Mouse (Mus musculus) heart, postnatal 0 days (tissue): ENCODE data around the gene Gjc2. TPM values are rescaled to one million over a fixed set of nuclear protein-coding genes. Genes with fewer than 3 reads are reported as not detected.

ENCODE experiments used
- ATAC-seq: fragments of 200-750 bp; cut with Nextera tagmentation; 2 replicates; pipeline ENCODE4 v1.8.0; 2017; ENCODE audit warnings: low read depth, moderate number of reproducible peaks, moderate library complexity; ENCODE audit not compliant: insufficient read depth
- DNase-seq: peaks from one replicate; pipeline ENCODE4 v3.0.0-alpha.2; 2016; ENCODE audit warnings: low spot score
- H3K27ac ChIP-seq: fragments of 300-500 bp; sonication (generic); 2 replicates; pipeline ENCODE4 v1.5.1; 2014; ENCODE audit warnings: low read depth, mild to moderate bottlenecking
- H3K27me3 ChIP-seq: fragments of 300-500 bp; sonication (generic); 2 replicates; pipeline ENCODE4 v1.6.1; 2014; ENCODE audit warnings: low read length, mixed read lengths; ENCODE audit not compliant: control insufficient read depth, insufficient read depth
- H3K36me3 ChIP-seq: fragments of 300-500 bp; sonication (generic); replicated peaks from 2 replicates; pipeline ENCODE4 v1.6.1; 2014; ENCODE audit warnings: low read length, mixed read lengths; ENCODE audit not compliant: control insufficient read depth, insufficient read depth
- H3K4me1 ChIP-seq: fragments of 300-500 bp; sonication (generic); 2 replicates; pipeline ENCODE4 v1.6.1; 2014; ENCODE audit warnings: antibody characterized with exemption; ENCODE audit not compliant: control insufficient read depth, insufficient read depth
- H3K4me2 ChIP-seq: fragments of 300-500 bp; sonication (generic); 2 replicates; pipeline ENCODE4 v1.6.1; 2014; ENCODE audit warnings: low read depth, mild to moderate bottlenecking, low read length, moderate library complexity
- H3K4me3 ChIP-seq: fragments of 300-500 bp; sonication (generic); 2 replicates; pipeline ENCODE4 v1.5.1; 2014; ENCODE audit warnings: low read depth, low read length
- H3K9ac ChIP-seq: fragments of 300-500 bp; sonication (generic); replicated peaks from 2 replicates; pipeline ENCODE4 v1.6.1; 2014; ENCODE audit warnings: low read depth, low read length, mixed read lengths
- H3K9me3 ChIP-seq: fragments of 300-500 bp; sonication (generic); replicated peaks from 2 replicates; pipeline ENCODE4 v1.6.1; 2016; ENCODE audit warnings: low read length; ENCODE audit not compliant: control insufficient read depth
- CTCF ChIP-seq: IDR thresholded peaks from 2 replicates; pipeline ENCODE4 v1.5.1; 2016; ENCODE audit warnings: antibody characterized with exemption, control low read depth, low read depth
- EP300 ChIP-seq: IDR thresholded peaks from 2 replicates; pipeline ENCODE4 v1.6.1; 2016; ENCODE audit warnings: antibody characterized with exemption, low read depth
- WGBS: fragments of 180-500 bp; shearing (Covaris S2); extraction: QIAGEN DNeasy Blood & Tissue Kit; methylation state at CpG from one replicate; pipeline ENCODE4 v1.1.7; 2014; 5-methylcytosine and 5-hydroxymethylcytosine counted together
- polyA plus RNA-seq: library from polyadenylated mRNA; unstranded; fragments of >200 nt; fragmentation: Nextera tagmentation; extraction: Ambion mirVana; gene quantifications from 2 replicates; pipeline ENCODE4 v1.2.1, GENCODE M21; 2015
- total RNA-seq: library from RNA; depleted of rRNA; stranded (reverse); fragments of >200 nt; gene quantifications from 2 replicates; pipeline ENCODE4 v1.2.3, GENCODE M21; 2014; ENCODE audit warnings: low replicate concordance

Gene Gjc2
- total and polyA plus RNA-seq, 2 experiments from 2014 or later: 0.08 to 0.63 TPM

GRCm38 (mm10) chr11:59185490-59185889 is 2.5 kb upstream of the Gjc2 start:
- H3K4me2 ChIP-seq: no peak overlapping the region
- no peak for TF ChIP-seq EP300
- TF ChIP-seq CTCF: no peak
- 83% methylated on average over 5 of the region's 5 CpGs for WGBS
- no peaks in the 10 kb centered on the region for H3K27me3 ChIP-seq
- peaks cover 20% of the 10 kb centered on the region for H3K36me3 ChIP-seq
- ATAC-seq: no peak
- no peak overlapping the region for H3K4me3 ChIP-seq
- no peak overlapping the region for H3K27ac ChIP-seq
- H3K9me3 ChIP-seq: no peaks in the 10 kb centered on the region
- peaks cover 18% of the 10 kb centered on the region for H3K4me1 ChIP-seq
- DNase-seq: no peak
- H3K9ac ChIP-seq: no peak overlapping the region

- peak; percentile 78 for ATAC-seq
- TF ChIP-seq EP300 (peak; percentile 54; the same call in 1 of the 2 replicates), CTCF (peak; percentile 85)
- no peak overlapping the region for H3K9ac ChIP-seq
- H3K4me3 ChIP-seq: no peak overlapping the region
- DNase-seq: peak; percentile 88
- WGBS: 8% methylated on average over 3 of the region's 3 CpGs
- peaks cover 19% of the 10 kb centered on the region for H3K4me1 ChIP-seq
- peaks cover 20% of the 10 kb centered on the region for H3K36me3 ChIP-seq
- peak overlapping the region; percentile 84 for H3K27ac ChIP-seq
- peak overlapping the region; percentile 38; the same call in 1 of the 2 replicates for H3K4me2 ChIP-seq
- no peaks in the 10 kb centered on the region for H3K9me3 ChIP-seq
- no peaks in the 10 kb centered on the region for H3K27me3 ChIP-seq
Measured at GRCm38 (mm10) chr11:59183821-59184220, 808 bp upstream of the Gjc2 start.

GRCm38 (mm10) chr11:59176921-59177320 is 6.1 kb downstream of the Gjc2 start:
- no peak overlapping the region for H3K9ac ChIP-seq
- H3K9me3 ChIP-seq: no peaks in the 10 kb centered on the region
- peaks cover 13% of the 10 kb centered on the region; the same call in 1 of the 2 replicates for H3K4me1 ChIP-seq
- H3K36me3 ChIP-seq: no peaks in the 10 kb centered on the region
- TF ChIP-seq CTCF: no peak
- TF ChIP-seq EP300: no peak
- peaks cover 46% of the 10 kb centered on the region for H3K27me3 ChIP-seq
- ATAC-seq: 0 out of 2 replicates have a peak, but pooled peaks have one; percentile 16
- no peak overlapping the region for H3K27ac ChIP-seq
- peak overlapping the region; percentile 54 for H3K4me2 ChIP-seq
- WGBS: 7% methylated on average over 33 of the region's 34 CpGs
- peak overlapping the region; percentile 34 for H3K4me3 ChIP-seq
- peak; percentile 1 for DNase-seq

DNA sequence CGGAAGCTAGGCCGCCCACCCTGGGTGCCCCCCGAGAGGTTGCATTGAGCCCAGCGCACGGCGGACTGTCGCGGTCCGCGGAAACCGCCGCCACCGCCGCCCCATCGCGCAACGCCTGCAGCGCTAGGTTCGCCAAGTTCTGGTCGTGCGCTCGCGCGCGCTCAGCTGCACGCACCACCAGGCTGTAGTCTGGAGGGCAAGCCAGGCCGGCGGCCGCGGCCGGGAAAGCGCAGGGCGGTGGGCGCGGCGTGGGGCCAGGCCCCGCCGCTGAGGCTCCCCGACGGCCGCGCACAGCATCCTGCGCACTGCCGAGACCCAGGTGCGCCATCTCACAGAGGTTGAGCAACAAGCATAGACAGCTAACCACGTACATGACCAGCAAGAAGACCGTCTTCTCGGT is 6.5 kb downstream of the Gjc2 start:
- ATAC-seq: no peak
- no peak overlapping the region for H3K27ac ChIP-seq
- H3K4me2 ChIP-seq: peak overlapping the region; percentile 54
- no peaks in the 10 kb centered on the region for H3K36me3 ChIP-seq
- H3K9ac ChIP-seq: no peak overlapping the region
- peak overlapping the region; percentile 34 for H3K4me3 ChIP-seq
- peaks cover 49% of the 10 kb centered on the region for H3K27me3 ChIP-seq
- no peak for TF ChIP-seq EP300
- TF ChIP-seq CTCF: no peak
- peak; percentile 4 for DNase-seq
- H3K4me1 ChIP-seq: peaks cover 13% of the 10 kb centered on the region; the same call in 1 of the 2 replicates
- H3K9me3 ChIP-seq: no peaks in the 10 kb centered on the region
- WGBS: 2% methylated on average over 48 of the region's 48 CpGs

DNA sequence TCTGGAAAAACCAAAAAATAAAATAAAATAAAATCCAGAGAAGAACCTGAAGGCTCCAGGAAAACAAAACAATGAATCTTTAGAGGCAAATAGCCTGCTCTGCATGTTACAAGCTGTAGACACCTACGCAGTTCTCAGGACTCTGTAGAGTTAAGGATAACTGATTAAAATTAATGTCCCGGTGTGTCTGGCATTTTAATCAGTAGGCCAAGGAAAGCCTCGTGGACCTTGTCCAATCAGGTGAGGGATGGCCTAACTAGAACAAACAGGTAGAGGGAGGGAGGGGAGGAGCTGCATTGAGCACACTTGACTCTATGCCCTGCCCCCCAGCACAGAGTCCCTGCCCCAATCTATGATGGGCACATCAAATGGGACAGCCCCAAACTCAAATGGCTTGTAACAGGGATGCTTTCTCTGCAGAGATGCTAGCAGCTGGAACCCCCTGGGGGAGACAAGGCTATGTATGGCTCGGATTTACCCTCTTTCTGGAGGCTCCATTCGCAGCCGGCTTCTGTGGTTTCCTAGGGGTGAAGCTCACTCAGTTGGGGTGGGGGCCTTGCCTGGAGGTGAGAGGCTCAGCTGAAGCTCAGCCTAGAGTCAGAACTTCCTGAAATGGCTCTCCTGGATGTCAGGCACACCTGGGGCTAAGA is 8.7 kb downstream of the Gjc2 start:
- WGBS: 63% methylated on average over 6 of the region's 6 CpGs
- ATAC-seq (no peak), DNase-seq (no peak)
- TF ChIP-seq EP300 (no peak), CTCF (no peak)
- Histone ChIP-seq H3K4me3 (no peak overlapping the region), H3K9me3 (no peaks in the 10 kb centered on the region), H3K36me3 (no peaks in the 10 kb centered on the region), H3K4me1 (peaks cover 7% of the 10 kb centered on the region; the same call in 1 of the 2 replicates), H3K27me3 (peaks cover 49% of the 10 kb centered on the region), H3K9ac (no peak overlapping the region), H3K27ac (no peak overlapping the region), H3K4me2 (no peak overlapping the region)
